In the genomic region with DNA sequence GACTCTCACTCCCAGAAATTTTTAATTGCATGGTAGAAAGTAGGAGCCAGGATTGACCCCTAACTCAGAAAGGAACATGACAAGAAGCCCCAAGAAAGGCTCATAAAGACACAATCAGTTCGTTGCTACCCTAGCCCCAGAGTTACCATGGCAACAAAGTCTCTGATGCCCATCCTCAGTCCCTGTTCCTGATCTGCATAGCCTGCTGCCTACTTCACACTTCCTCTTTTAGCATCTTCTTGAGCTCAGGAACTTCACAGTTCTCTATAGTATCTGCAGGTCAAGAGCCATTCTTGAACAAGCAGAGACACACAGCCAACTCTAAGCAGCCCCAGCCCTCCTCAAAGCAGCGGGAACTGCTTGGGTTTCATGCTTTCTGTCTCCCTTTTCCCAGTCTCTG, we compare ENCODE assay signal across 25 mouse cellular contexts.
DNase-seq lines count a peak whose midpoint lies in the region; ATAC-seq and TF ChIP-seq lines count a peak whose summit lies in the region.
"Had no signal": no experiment of that assay in that cellular context is flagged by ENCODE, and none has a peak within 500 bp of the region (broad histone marks: within the 10 kb centered on the region; RNA-seq: fewer than 3 reads in every experiment).

No protein-coding gene starts in this region.

- no peak overlapping the region for H3K4me2 ChIP-seq in forebrain, embryonic 13.5 days
- H3K4me2 ChIP-seq: hindbrain, embryonic 13.5 days; kidney, embryonic 15.5 days; neural tube, embryonic 15.5 days had no signal

- intact Hi-C loops in left cerebral cortex, adult 2 months (cut with DNase I): no loop called here
- intact Hi-C loops in left cerebral cortex, postnatal 36 days (cut with DNase I): loop anchor here (10.0 kb wide), 1 partner anchor 927 kb away; no protein-coding TSS in a partner anchor

- DNase-seq in left cerebral cortex, adult 2 months (ENCODE audit: extremely low spot score in 1 of 2, low spot score in 2 of 2): no peak
- no peak for DNase-seq in left cerebral cortex, postnatal 36 days (ENCODE audit: low spot score in 2 of 2)
- peak; percentile 11 to 19 for DNase-seq in spleen, postnatal 36 days (ENCODE audit: low spot score in 2 of 2)
- no peak for DNase-seq in spleen, adult 18-20 months
- peak; percentile 36 for DNase-seq in telencephalon, adult 2 months (ENCODE audit: low read depth, low spot score)
- no peak for DNase-seq in ovary, postnatal 36 days (ENCODE audit: low spot score)
- DNase-seq: adrenal gland, postnatal 36 days; cerebellum, adult 8-10 months; forebrain, postnatal 0 days; gastrocnemius, postnatal 36 days; kidney, adult 11 months; kidney, postnatal 36 days; liver; lung, postnatal 14 days; right cerebral cortex, postnatal 25 days had no signal

- WGBS in forebrain, embryonic 13.5 days: 45% methylated on average over 2 of the region's 2 CpGs

- no peak overlapping the region for H3K9ac ChIP-seq in forebrain, embryonic 13.5 days
- H3K9ac ChIP-seq: forebrain, postnatal 0 days; hindbrain, embryonic 13.5 days; kidney, embryonic 15.5 days; neural tube, embryonic 15.5 days had no signal

- no peak for TF ChIP-seq CTCF in left cerebral cortex, adult 2 months (IDR thresholded peaks at IDR 0.05)

- H3K4me3 ChIP-seq in left cerebral cortex, adult 2 months: no peak overlapping the region
- H3K4me3 ChIP-seq in forebrain, embryonic 13.5 days: no peak overlapping the region
- H3K4me3 ChIP-seq: embryonic facial prominence, embryonic 10.5 days; hindbrain, embryonic 13.5 days; kidney, embryonic 15.5 days; limb, embryonic 10.5 days; neural tube, embryonic 15.5 days had no signal

- H3K27me3 ChIP-seq in forebrain, embryonic 13.5 days: no peaks in the 10 kb centered on the region
- H3K27me3 ChIP-seq: hindbrain, embryonic 13.5 days; kidney, embryonic 15.5 days; neural tube, embryonic 15.5 days; Patski had no signal

- no peaks in the 10 kb centered on the region for H3K9me3 ChIP-seq in forebrain, embryonic 13.5 days (replicated peaks)
- H3K9me3 ChIP-seq: embryonic facial prominence, embryonic 10.5 days; G1E; hindbrain, embryonic 13.5 days; kidney, embryonic 15.5 days; limb, embryonic 10.5 days; neural tube, embryonic 15.5 days had no signal

- peak; percentile 8 to 47; a peak in 1 of 4 replicates for ATAC-seq in hematopoietic stem cell, adult 5-6 weeks (replicated peaks in 1 of 2; ENCODE audit: insufficient read depth in 1 of 2, low FRiP score in 2 of 2, low TSS enrichment in 1 of 2, low read depth in 1 of 2, poor library complexity in 2 of 2, severe bottlenecking in 2 of 2)
- ATAC-seq in forebrain, embryonic 13.5 days: no peak
- ATAC-seq: forebrain, postnatal 0 days; midbrain, embryonic 16.5 days; Patski had no signal

- no peaks in the 10 kb centered on the region for H3K36me3 ChIP-seq in forebrain, embryonic 13.5 days (ENCODE audit: poor library complexity, severe bottlenecking)
- H3K36me3 ChIP-seq: embryonic facial prominence, embryonic 10.5 days; G1E; hindbrain, embryonic 13.5 days; kidney, embryonic 15.5 days; limb, embryonic 10.5 days; neural tube, embryonic 15.5 days had no signal

- H3K27ac ChIP-seq in left cerebral cortex, adult 2 months: peak overlapping the region; percentile 48; the same call in 1 of the 2 replicates
- H3K27ac ChIP-seq in forebrain, embryonic 13.5 days: no peak overlapping the region
- H3K27ac ChIP-seq: embryonic facial prominence, embryonic 10.5 days; hindbrain, embryonic 13.5 days; kidney, embryonic 15.5 days; limb, embryonic 10.5 days; neural tube, embryonic 15.5 days had no signal

- no peaks in the 10 kb centered on the region for H3K4me1 ChIP-seq in forebrain, embryonic 13.5 days
- H3K4me1 ChIP-seq: kidney, embryonic 15.5 days; limb, embryonic 10.5 days; neural tube, embryonic 15.5 days had no signal

Comparison
In these comparisons a context has a peak if more than half of its experiments do, and no peak if none do; other contexts are left out.
1. DNase-seq: peak in spleen, postnatal 36 days (2 of 2) and telencephalon, adult 2 months (single experiment); none in left cerebral cortex, adult 2 months (0 of 2), left cerebral cortex, postnatal 36 days (0 of 2), spleen, adult 18-20 months (0 of 2) and ovary, postnatal 36 days (single experiment).